ENCODE assay signal across 8 mouse cellular contexts in genomic region chr5:145231893-145232411, GRCm38 (mm10). TPM values are rescaled to one million over a fixed set of nuclear protein-coding genes. Genes with fewer than 3 reads are reported as not detected.
DNase-seq lines count a peak whose midpoint lies in the region; ATAC-seq and TF ChIP-seq lines count a peak whose summit lies in the region.

No protein-coding gene starts in this region.

- peaks cover 12% of the 10 kb centered on the region; the same call in 1 of the 2 replicates for H3K36me3 ChIP-seq in lung, postnatal 0 days (ENCODE audit: insufficient read depth, low read length)

- H3K9me3 ChIP-seq in lung, postnatal 0 days (ENCODE audit: low read length), result no peaks in the 10 kb centered on the region

- no peaks in the 10 kb centered on the region for H3K27me3 ChIP-seq in lung, postnatal 0 days (replicated peaks; ENCODE audit: insufficient read depth, low read length)

- peak overlapping the region; percentile 98 for H3K9ac ChIP-seq in lung, postnatal 0 days (replicated peaks; ENCODE audit: low read depth)

- intact Hi-C loops in left cerebral cortex, postnatal 36 days (cut with DNase I), result loop anchor here (2.0 to 10.0 kb wide), 2 partner anchors 27 to 133 kb away; partner anchors contain the start of gene Zkscan5

- peak overlapping the region; percentile 98 for H3K27ac ChIP-seq in lung, postnatal 0 days (ENCODE audit: low read length)

- no peak for TF ChIP-seq CTCF in lung, postnatal 0 days (IDR thresholded peaks at IDR 0.05)

- peak overlapping the region; percentile 95 for H3K4me3 ChIP-seq in lung, postnatal 0 days (ENCODE audit: low read depth, low read length)

- ATAC-seq in lung, postnatal 0 days, result peak; percentile 55
- ATAC-seq in granulocyte monocyte progenitor cell, adult 5-6 weeks (replicated peaks; ENCODE audit: poor library complexity, severe bottlenecking), result peak; percentile 27
- ATAC-seq in megakaryocyte-erythroid progenitor cell, adult 5-6 weeks (replicated peaks; ENCODE audit: low FRiP score, low TSS enrichment, poor library complexity, severe bottlenecking), result peak; percentile 14; the same call in 1 of the 2 replicates

- peak; percentile 54 for DNase-seq in adrenal gland, adult 8-10 months
- DNase-seq in adrenal gland, adult (ENCODE audit: inconsistent age in 2 of 2, low spot score in 1 of 2), result no peak
- DNase-seq in lung, postnatal 0 days (ENCODE audit: low spot score), result peak; percentile 78
- no peak for DNase-seq in lung, postnatal 25 days (ENCODE audit: low spot score)
- DNase-seq in gastrocnemius, adult 8-10 months (ENCODE audit: low spot score in 2 of 2), result no peak
- no peak for DNase-seq in left cerebral cortex, postnatal 36 days (ENCODE audit: low spot score in 2 of 2)

- TF ChIP-seq EP300 in lung, postnatal 0 days (IDR thresholded peaks at IDR 0.05), result no peak

- H3K4me2 ChIP-seq in lung, postnatal 0 days (replicated peaks; ENCODE audit: low read depth, low read length), result peak overlapping the region; percentile 69

- 0% methylated on average over 25 of the region's 49 CpGs for WGBS in lung, postnatal 0 days

- no peaks in the 10 kb centered on the region for H3K4me1 ChIP-seq in lung, postnatal 0 days (ENCODE audit: insufficient read depth, low read depth, low read length)

RNA-seq across cellular contexts. Expression of gene Zfp655, which starts 0.4 kb away (rescaled TPM):
- 10 to 100 TPM; 54.1 to 71.1 (median 61.4) TPM for total RNA-seq in adrenal gland, adult 8-10 months (2022)
- polyA plus RNA-seq in lung, postnatal 0 days (2015; fragmentation: Nextera tagmentation; extraction: Ambion mirVana), result 27.6 and 32.1 TPM in 2 replicates
- 28.2 and 34.0 TPM in 2 replicates for total RNA-seq in granulocyte monocyte progenitor cell, adult 5-6 weeks (2014; fragmentation: Nextera tagmentation)
- 33.5 and 37.3 TPM in 2 replicates for total RNA-seq in granulocyte monocyte progenitor cell, adult 5-6 weeks (2017)
- total RNA-seq in megakaryocyte-erythroid progenitor cell, adult 5-6 weeks (2014; fragmentation: Nextera tagmentation), result 30.8 and 32.8 TPM in 2 replicates
- 37.4 and 43.8 TPM in 2 replicates for total RNA-seq in megakaryocyte-erythroid progenitor cell, adult 5-6 weeks (2017)
- 10 to 100 TPM; 10.1 to 15.3 (median 10.5) TPM for total RNA-seq in gastrocnemius, adult 8-10 months (2022)
- 10 to 100 TPM; 31.2 to 31.6 TPM for total RNA-seq in left cerebral cortex, postnatal 36 days (2021)

RNA-seq across cellular contexts. Expression of gene Zkscan5, which starts 27.6 kb away (rescaled TPM):
- total RNA-seq in adrenal gland, adult 8-10 months (2022), result 10 to 100 TPM; 11.0 to 14.5 (median 12.8) TPM
- 7.5 and 8.1 TPM in 2 replicates for polyA plus RNA-seq in lung, postnatal 0 days (2015; fragmentation: Nextera tagmentation; extraction: Ambion mirVana)
- 6.8 and 8.5 TPM in 2 replicates for total RNA-seq in granulocyte monocyte progenitor cell, adult 5-6 weeks (2014; fragmentation: Nextera tagmentation)
- total RNA-seq in granulocyte monocyte progenitor cell, adult 5-6 weeks (2017), result 7.9 and 10.1 TPM in 2 replicates
- 5.7 and 9.5 TPM in 2 replicates for total RNA-seq in megakaryocyte-erythroid progenitor cell, adult 5-6 weeks (2014; fragmentation: Nextera tagmentation)
- total RNA-seq in megakaryocyte-erythroid progenitor cell, adult 5-6 weeks (2017), result 8.6 and 12.2 TPM in 2 replicates
- 10 to 100 TPM in 1 of 4 experiments, 1 to 10 TPM in 3; 7.7 to 10.3 (median 7.9) TPM for total RNA-seq in gastrocnemius, adult 8-10 months (2022)
- 10 to 100 TPM; 10.8 to 11.9 TPM for total RNA-seq in left cerebral cortex, postnatal 36 days (2021)

RNA-seq across cellular contexts. Expression of gene Zkscan14, which starts 30.3 kb away (rescaled TPM):
- total RNA-seq in adrenal gland, adult 8-10 months (2022), result 10 to 100 TPM in 3 of 4 experiments, 1 to 10 TPM in 1; 9.6 to 13.8 (median 11.9) TPM
- polyA plus RNA-seq in lung, postnatal 0 days (2015; fragmentation: Nextera tagmentation; extraction: Ambion mirVana), result 13.0 and 13.9 TPM in 2 replicates
- 1.6 and 6.2 TPM in 2 replicates for total RNA-seq in granulocyte monocyte progenitor cell, adult 5-6 weeks (2014; fragmentation: Nextera tagmentation)
- 20.8 and 21.1 TPM in 2 replicates for total RNA-seq in granulocyte monocyte progenitor cell, adult 5-6 weeks (2017)
- total RNA-seq in megakaryocyte-erythroid progenitor cell, adult 5-6 weeks (2014; fragmentation: Nextera tagmentation), result 5.8 and 7.8 TPM in 2 replicates
- 19.9 and 26.5 TPM in 2 replicates for total RNA-seq in megakaryocyte-erythroid progenitor cell, adult 5-6 weeks (2017)
- total RNA-seq in gastrocnemius, adult 8-10 months (2022), result 10 to 100 TPM; 11.6 to 12.3 (median 11.7) TPM
- total RNA-seq in left cerebral cortex, postnatal 36 days (2021), result 10 to 100 TPM; 12.6 to 14.3 TPM

RNA-seq across cellular contexts. Expression of gene Atp5j2, which starts 40.1 kb away (rescaled TPM):
- total RNA-seq in adrenal gland, adult 8-10 months (2022), result 100 to 1,000 TPM; 319 to 686 (median 419) TPM
- 374 and 396 TPM in 2 replicates for polyA plus RNA-seq in lung, postnatal 0 days (2015; fragmentation: Nextera tagmentation; extraction: Ambion mirVana)
- total RNA-seq in granulocyte monocyte progenitor cell, adult 5-6 weeks (2014; fragmentation: Nextera tagmentation), result 372 and 531 TPM in 2 replicates
- 127 and 170 TPM in 2 replicates for total RNA-seq in granulocyte monocyte progenitor cell, adult 5-6 weeks (2017)
- total RNA-seq in megakaryocyte-erythroid progenitor cell, adult 5-6 weeks (2014; fragmentation: Nextera tagmentation), result 428 and 470 TPM in 2 replicates
- total RNA-seq in megakaryocyte-erythroid progenitor cell, adult 5-6 weeks (2017), result 74.1 and 117 TPM in 2 replicates
- total RNA-seq in gastrocnemius, adult 8-10 months (2022), result 100 to 1,000 TPM; 621 to 954 (median 825) TPM
- 100 to 1,000 TPM; 219 to 270 TPM for total RNA-seq in left cerebral cortex, postnatal 36 days (2021)

RNA-seq across cellular contexts. Expression of gene Zscan25, which starts 48.3 kb away (rescaled TPM):
- total RNA-seq in adrenal gland, adult 8-10 months (2022), result 10 to 100 TPM; 18.7 to 23.7 (median 22.3) TPM
- polyA plus RNA-seq in lung, postnatal 0 days (2015; fragmentation: Nextera tagmentation; extraction: Ambion mirVana), result 0.51 and 0.54 TPM in 2 replicates
- total RNA-seq in granulocyte monocyte progenitor cell, adult 5-6 weeks (2014; fragmentation: Nextera tagmentation), result 12.1 and 13.2 TPM in 2 replicates
- total RNA-seq in granulocyte monocyte progenitor cell, adult 5-6 weeks (2017), result 4.1 and 10.4 TPM in 2 replicates
- 9.8 and 13.3 TPM in 2 replicates for total RNA-seq in megakaryocyte-erythroid progenitor cell, adult 5-6 weeks (2014; fragmentation: Nextera tagmentation)
- total RNA-seq in megakaryocyte-erythroid progenitor cell, adult 5-6 weeks (2017), result 6.6 and 14.9 TPM in 2 replicates
- total RNA-seq in gastrocnemius, adult 8-10 months (2022), result 1 to 10 TPM; 8.4 to 9.8 (median 8.9) TPM
- 10 to 100 TPM; 20.6 to 21.0 TPM for total RNA-seq in left cerebral cortex, postnatal 36 days (2021)

Comparison
In these comparisons a context has a peak if more than half of its experiments do, and no peak if none do; other contexts are left out.
1. DNase-seq: peak in adrenal gland, adult 8-10 months (single experiment) and lung, postnatal 0 days (single experiment); none in adrenal gland, adult (0 of 2), lung, postnatal 25 days (single experiment), gastrocnemius, adult 8-10 months (0 of 2) and left cerebral cortex, postnatal 36 days (0 of 2).
2. Peak in every context shown above with its lines, with median percentiles within 50 percentile points of each other: ATAC-seq.